Mouse (Mus musculus) 416B (cell line): Measurements from ENCODE around the gene Pla2g15.

Source experiments
- DNase-seq: peaks from one replicate; pipeline ENCODE4 v3.0.0; 2011; ENCODE audit warnings: low read depth

Gene Pla2g15

DNA sequence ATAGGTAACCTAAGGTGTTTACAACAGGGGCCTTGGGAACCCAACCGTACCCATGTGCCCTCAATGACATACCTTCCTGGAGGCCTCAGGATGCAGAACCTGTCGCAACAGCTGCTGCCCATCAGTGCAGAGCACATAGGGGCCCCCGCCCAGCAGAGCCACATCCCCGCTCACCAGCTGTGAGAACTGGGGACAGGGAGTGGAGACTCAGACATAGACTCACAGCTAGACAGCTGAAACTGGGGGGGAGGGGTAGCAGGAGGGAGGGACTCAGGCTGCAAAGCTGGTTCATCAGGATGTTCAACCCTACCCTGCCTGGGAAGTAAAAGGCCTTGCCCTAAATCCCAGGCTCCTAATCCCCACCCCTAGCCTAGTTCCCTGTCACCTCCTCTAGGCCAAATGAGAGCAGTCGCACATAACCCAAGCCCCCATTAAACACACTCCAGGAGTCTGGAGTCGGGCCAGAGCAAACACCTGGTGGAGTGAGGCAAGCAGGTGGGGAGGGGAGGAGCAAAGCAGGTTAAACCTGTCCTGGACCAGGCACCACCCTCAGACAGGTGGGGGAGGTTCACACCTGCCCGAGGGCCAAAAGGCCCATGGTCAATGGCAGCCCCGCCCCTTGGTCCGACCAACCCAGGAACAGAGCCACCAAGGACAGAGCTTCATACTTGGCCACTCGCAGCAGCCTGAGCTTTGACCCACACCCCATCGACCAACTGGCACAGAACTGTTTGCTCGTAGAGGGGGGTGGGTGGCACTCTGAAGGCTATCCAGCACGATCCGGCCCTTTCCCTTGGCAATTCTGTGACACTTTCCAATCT, 15.2 kb upstream of the Pla2g15 start:
- no peak for DNase-seq

DNA sequence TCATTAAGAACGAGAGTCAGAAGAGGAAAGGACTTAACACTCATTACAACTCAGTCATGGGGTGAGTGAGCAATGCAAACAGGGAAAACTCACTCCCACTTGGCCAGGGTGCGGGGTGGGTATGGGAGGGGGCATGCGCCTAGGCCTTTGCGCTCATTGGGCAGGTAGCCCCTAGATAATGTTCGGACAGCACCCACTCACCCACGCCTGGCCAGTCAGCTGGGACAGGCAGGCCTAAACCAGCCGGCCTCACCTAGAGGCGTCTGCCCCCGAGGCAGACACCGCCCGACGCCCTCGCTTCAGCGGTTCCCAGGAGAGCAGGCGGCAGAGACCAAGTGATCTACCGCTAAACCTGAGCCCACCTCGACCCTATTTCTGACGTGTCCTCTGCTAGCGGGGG, 14.5 kb upstream of the Pla2g15 start:
- DNase-seq: no peak

DNA sequence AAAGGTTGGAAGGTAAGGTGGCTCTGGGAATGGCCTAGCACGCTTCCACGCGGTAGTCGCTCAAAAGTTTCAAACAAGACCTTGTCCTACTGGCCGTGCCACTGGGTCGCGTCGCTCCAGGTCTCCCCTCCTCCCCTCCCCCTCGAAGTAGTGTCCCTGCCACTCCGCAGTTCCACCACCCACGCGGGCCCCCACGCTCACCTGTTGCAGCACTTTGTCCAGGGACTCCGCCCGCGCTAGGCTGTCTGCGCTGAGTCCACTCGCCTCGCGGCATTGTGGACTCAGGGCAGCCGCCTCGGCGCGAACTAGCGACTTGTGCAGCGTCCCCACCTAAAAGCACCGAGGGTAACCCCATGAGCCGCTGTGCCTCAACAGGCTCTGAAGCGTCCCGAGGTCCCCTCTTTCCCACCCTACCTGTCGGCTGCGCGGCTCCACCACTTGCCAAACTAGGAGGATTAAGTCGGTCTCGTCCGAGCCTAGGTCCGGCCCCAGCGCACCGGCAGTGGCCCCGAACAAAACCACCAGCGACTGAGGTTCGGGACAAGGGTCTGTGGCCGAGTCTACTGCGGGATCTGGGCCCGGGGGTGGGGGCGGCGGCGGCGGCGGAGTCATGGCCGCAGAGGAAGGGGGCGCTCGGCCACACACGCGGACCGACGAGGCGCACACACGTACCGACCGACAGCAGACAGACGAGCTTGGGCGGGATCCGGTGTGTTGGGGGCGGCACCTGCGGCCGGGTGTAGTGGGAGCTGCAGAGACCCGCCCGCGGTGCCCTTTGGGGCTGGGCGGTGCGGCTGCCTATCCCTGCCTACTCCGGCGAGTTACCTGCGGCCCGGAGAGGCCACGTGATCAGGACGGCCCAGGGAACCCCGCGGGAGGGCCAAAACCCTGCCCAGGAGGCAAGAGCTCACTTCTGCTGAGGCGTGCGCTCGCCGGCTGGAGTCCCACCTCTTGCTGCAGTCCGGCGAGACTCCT, 13.8 kb upstream of the Pla2g15 start, which contains the start of gene Esrp2:
Esrp2 (minus strand) TSS at position 819 of the 975 bp plus-strand sequence.
- no peak for DNase-seq

DNA sequence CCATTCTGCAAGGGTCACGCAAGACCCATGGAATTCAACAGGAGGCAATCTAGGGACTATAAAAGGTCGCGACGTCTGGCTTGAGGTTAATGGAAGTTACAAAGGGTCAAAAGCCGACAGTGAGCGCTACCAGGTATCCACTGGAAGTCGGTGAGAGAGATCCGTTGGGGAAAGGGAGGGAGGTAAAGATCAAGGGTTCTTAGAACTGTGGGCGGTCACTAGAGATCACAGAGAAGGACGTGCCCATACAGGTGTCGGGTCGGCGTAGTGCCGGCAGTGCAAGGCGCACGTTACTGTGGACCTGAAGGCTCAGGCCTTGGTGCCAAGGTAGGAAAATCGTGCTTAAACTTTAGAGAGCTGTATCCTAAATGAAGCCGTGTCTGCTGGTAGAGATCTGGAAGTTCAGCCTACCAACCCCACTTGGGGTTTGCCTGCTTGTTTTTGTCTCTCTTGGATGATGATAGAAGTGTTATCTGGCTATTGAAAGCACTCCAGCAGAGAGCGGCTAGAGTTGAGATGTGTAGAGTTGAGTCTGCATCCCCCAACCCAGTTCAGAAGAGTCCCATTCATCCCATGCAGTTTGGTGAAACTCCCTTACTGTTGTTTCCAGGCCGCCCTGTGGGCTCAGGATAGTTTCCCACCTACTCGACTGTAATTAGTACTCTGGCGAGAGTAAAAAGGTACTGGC, 12.8 kb upstream of the Pla2g15 start:
- DNase-seq: no peak

DNA sequence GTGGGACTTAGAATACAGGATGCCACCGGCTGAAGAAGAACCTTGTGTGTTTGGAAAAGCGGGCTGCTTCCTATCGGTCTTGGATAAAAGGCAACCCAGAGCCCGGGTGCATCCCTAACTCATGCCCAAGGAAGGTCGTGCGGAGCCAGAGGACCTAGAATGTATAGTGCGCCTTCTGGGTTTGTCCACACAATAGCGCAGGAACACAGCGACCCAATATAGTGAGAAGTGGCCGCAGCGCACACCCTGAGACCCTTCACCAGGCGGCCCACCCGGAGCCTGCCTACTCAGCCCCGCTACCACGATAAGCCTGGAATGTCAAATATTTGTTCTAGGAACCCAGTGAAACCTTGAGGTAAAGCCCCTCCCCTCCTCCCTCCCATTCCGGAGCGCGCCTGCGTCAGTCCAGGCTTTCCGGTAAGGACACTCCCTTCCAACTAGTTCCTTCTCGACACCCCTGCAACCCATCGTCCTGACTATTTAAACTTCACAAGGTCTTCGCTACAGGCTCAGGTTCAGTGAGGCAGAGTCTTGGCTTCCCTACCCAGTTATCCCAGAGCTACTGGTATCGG, 12.2 kb upstream of the Pla2g15 start:
- DNase-seq: peak; percentile 57

DNA sequence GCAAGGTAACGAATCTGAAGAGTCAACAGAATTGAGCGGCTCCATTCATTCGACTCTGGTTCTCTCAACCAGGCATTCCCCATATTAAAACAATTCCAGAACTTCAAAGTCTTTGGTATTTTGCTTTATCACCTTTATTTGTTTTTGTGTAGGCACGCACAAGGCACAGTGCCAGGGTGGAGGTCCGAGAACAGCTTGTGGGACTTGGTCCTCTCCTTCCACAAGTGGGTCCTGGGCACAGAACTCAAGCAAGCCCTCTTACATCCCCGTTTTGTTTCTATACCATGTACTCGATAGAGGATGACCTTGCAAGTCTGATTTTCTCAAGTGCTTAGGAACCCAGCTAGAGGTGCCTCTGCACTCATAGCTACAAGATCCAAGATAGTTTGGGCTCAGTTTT, 11.6 kb upstream of the Pla2g15 start:
- DNase-seq: peak; percentile 21

DNA sequence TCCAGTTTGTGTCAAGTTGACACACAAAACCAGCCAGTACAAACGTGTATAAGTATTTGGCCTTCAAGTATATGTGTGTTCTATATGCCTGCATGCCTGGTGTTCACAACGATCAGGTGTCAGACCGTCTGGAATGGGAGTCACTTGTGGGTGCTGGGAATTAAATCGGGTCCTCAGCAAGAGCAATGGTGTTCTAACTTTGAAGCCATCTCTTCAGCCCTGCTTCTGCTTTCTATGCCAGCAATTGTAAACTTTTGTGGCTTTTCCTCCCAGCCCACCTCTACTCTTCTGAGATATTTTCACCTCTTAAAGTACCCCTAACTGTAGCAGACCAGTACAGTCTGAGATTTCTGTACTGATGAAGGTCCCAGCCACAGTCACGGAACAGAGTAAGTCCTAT, 10.0 kb upstream of the Pla2g15 start:
- no peak for DNase-seq

DNA sequence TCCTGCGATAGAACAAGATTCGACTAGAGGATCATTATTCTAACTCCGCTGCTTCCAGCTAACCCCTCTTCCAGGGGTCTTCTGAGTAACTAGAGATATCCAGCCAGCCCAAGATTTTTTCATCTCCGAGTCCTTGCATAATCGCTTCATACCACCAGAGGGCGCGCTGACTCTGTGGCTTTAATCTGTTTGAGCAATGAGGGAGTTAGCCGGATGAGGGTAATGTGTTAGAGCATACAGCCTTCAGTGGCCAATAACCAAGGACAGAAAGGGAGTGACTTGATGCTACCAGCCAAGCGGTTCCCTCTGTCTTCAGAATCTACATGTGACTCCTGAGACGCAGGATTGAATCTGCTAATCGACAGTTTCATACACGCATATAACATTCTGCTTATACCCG, 9.4 kb upstream of the Pla2g15 start:
- peak; percentile 92 for DNase-seq

DNA sequence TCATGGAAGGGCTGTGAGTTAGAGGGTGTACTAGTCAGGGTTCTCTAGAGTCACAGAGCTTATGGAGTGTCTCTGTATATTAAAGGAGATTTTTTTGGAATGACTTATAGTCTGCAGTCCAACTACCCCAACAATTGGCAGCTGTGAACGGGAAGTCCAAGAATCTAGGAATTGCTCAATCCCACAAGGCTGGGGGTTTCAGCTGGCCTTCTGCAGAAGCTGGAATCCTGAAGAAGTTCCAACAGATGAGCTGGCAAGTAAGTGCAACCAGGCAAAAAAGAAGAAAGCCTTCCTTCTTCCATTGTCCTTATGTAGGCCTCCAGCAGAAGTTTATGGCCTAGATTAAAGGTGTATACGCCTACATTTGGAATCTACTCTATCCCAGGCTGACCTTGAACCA, 4.9 kb upstream of the Pla2g15 start:
- no peak for DNase-seq

DNA sequence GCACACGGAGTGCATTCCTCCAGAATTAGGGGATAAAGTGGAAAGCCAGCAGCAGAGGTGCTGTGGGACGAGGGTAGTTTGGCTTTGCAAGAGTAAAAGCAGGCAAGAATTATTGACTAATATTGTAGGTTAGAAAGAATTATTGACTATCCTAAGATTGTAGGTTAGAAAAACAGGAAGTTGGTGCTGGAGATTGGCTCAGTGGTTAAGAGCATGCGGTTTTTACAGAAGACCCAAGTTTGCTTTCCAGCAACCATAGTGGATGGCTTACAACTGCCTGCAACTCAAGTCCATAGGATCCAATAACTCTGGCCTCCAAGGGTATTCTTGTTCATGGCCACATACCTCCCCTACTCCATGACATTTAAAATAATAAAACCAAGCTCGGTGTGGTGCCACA, 4.2 kb upstream of the Pla2g15 start:
- peak; percentile 69 for DNase-seq

DNA sequence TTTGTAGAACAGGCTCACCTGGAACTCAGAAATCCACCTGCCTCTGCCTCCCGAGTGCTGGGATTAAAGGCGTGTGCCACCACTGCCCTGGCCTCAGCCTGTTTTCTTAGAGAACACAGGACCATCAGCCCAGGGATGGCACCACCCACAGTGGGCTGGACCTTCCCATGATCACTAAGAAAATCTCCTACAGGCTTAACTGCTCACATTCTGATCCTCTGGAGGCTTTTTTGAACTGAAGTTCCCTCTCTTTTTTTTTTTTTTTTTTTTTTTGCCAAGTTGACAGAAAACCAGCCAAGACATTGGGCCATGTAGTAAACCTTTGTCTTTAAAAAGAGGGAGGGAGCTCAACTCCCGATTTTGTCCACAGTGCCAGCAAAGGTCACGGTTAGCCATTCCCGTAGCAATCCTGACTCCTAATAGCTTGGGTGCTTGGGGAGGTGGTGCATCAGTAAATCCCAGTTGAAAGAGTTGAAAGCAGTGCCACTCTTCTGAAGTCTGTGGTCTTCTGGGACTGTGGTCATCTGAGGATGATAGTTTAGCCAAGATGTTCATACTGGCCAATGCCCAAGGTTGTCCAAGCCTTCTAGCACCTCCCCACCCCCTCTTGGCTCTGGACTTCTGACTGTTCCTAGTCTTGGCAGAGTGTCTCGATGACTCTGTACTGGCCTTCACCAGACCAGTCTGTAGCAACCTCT, 2.2 kb upstream of the Pla2g15 start:
- no peak for DNase-seq

DNA sequence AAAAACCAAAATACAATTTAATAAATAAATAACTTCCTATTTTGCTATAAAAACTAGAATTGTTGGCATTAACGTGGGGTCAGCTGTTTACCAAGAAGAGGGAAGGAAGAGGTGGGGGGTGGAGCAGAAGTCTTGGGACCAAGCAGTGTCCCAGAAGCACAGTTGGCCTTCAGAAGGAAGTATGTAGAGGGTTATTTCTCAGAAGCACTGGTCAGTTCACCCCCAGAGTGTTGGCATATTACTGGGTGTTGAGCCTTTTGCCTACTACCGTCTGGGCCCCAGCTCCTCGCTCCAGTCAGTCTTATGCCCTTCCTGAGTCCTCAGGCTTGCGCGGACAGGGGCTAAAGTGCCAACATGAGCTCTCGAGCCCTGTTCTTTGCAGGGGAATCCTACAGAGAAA, 1.2 kb upstream of the Pla2g15 start:
- peak; percentile 29 for DNase-seq

DNA sequence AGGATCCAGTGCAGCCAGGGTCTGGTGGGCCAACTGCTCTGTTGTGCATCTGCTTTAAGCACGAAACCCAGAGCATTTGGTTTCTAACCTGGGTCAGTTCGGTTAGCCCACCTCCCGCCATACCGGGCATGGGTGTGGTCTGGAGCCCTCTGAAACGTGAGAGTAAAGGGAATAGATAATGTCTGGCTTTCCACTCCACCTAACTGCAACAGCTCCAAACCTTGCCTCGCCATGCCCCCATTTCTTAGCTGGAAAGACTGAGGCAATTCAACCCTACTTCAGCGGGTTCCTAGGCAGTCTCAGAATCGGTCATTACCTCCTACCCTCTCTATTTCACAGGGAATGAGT, 428 bp downstream of the Pla2g15 start:
- DNase-seq: no peak

DNA sequence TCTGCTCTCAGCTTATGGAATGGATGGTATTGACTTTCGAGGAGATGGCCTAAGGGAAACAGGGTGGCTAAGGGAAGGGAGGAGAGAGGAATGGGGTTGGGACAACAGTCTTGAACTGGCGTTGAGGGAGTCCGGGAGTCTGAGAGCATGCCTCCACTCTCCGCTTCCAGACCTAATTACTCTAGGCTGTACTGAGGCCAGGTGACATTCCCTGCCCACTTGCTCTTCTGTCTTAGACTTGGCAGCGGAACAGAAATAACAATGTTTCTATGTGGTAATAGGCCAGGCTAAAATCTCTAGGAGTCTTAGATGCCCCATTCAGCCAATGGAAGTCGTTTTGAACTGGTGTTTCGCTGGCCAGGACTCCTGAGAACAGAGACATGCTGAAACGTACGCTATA, 842 bp downstream of the Pla2g15 start:
- DNase-seq: peak; percentile 29

DNA sequence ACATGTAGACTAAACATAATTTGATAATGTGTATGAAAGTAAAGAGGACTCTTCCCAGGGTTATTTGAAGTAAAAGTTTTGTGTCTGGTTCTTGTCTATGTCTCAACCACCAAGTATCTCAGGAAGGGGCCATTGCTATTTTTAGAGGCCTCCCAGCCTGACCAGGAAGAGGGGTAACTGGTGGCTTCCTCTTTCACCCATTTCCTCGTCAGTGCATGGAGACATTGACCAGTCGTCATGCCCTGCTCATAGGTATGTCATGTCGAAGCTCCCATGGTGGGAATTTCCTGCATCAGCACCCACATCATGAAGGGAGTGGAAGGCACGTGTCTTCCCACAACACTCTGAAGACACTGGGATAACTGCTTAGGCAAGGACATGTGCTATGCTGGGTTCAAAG, 2.7 kb downstream of the Pla2g15 start:
- peak; percentile 72 for DNase-seq

DNA sequence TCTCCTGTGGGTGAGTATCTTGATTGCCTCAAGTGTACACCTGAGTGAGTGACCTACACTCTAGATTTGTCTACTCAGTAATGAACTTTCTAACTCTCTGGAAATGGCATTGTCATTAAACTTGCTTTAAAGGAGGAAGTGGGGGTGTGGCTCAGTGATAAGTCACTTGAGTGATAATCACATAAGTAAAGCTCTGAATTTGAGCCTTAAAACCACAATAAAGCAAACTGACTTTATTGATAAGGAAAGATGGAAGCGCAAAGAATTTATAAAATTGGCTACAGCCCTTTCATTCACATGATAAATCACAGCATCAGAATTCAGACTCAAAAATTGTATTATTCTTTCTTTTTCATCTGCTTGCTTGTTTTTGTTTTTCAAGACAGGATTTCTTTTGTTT, 7.2 kb downstream of the Pla2g15 start:
- DNase-seq: peak; percentile 23

DNA sequence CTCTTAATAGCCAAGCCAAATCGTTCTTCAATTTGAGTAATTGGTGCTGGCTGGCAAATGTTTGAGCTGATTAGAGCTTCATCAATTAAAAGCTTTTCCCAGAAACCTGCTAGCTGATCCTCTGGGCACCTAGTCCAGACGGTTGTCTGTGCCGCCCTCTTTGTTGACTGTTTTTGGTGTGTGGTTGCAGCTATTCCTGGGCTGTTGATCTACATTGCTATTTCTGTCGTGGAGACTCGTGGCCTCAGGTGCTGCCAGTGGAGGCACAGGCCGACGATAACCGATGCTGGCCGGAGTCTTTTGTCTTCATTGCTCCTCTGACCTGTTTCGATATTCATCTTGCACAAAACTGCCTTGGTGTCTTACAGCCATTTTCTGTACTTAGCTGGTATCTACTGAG, 8.2 kb downstream of the Pla2g15 start:
- no peak for DNase-seq

DNA sequence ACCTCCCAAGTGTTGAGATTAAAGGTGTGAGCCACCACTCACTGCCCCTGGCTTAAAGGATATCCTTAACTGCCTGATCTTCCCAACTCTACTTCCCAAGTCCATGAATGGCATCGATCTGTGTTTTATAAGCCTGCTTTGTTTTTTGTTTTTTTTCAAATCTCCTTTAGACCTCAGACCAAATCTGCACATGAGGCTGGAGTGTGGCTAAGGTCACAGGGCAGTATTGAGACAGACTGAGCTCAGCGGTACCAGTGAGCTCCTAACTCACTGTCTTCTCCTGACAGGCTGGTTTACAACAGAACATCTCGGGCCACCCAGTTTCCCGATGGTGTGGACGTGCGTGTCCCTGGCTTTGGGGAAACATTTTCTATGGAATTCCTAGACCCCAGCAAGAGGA, 9.7 kb downstream of the Pla2g15 start:
- DNase-seq: no peak

DNA sequence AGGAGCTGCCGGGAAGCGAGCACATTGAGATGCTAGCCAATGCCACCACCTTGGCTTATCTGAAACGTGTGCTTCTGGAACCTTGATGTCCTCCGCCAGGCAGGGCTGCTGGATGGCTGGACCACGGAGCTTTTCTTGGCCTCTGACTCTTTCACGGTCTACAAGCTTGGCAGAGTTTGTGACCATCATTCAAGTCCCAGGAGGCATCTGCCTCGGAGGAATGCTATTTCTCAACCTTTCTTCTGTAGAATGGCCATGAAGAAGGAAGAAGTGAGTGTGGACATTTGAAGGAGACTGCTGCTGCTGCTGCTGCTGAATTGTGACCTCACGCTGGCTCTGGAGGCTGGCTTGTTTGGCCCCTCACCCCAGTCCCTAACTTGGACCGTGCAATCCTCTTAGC, 13.1 kb downstream of the Pla2g15 start:
- DNase-seq: no peak

DNA sequence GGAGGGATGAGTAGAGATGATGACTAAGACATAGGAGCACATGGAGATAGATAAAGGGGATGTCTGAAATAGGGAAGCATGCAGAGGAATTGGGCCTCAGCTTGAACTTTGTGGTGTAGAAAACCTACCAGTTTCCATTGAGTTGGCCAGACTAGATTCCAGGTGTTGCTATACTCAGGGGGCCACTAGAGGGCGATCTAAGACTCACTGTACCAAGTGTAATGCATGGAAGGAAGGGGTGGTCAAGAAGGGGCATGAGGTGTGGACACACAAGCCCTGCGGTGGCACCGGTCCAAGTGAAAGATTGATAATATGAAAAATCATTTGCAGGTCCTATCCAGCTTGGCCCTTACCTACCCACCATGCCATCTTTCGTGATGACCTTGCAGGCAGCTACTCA, 15.3 kb downstream of the Pla2g15 start:
- DNase-seq: peak; percentile 82

DNA sequence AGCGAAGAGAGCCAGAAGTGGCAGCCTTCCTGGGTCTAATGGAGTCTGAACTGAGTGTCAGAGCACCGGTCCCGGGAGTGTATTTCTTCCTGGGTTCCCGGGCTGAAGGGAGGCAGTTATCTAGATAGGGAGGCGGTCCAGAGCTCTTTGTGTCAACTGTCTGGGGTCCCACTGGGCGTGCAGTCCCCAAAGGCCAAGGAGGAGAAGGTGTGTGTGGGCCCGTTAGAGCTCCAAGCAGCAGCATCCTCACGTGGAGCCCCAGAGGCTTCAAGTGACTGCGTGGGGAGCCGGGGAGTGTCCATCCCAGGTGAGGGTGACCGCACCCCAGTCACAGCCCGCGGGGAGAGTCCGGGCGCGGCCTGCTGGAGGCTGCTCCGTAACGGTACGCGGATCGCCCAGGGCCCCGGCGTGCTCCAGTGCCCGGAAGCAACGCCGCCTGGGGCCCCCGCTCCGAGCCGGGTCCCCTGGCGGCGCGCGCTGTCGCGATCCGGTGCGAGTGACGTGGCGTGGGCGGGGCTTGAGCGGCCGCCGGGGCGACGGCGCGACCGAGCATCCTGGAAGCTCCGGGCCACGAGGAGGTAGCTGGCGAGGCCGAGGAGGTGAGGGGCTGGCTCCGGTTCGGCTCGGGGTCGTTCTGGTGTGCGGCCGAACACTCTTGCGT, 18.3 kb downstream of the Pla2g15 start, which contains the start of gene Slc7a6:
Slc7a6 (plus strand) TSS at position 502 of the 661 bp plus-strand sequence.
- peak; percentile 76 for DNase-seq
